Mouse (Mus musculus) layer of hippocampus, adult 9-11 months (tissue): ENCODE measurements around the gene Lmf2.

Source experiments
- DNase-seq: peaks from one replicate; pipeline ENCODE4 v3.0.0; 2022

The Lmf2 gene

DNA sequence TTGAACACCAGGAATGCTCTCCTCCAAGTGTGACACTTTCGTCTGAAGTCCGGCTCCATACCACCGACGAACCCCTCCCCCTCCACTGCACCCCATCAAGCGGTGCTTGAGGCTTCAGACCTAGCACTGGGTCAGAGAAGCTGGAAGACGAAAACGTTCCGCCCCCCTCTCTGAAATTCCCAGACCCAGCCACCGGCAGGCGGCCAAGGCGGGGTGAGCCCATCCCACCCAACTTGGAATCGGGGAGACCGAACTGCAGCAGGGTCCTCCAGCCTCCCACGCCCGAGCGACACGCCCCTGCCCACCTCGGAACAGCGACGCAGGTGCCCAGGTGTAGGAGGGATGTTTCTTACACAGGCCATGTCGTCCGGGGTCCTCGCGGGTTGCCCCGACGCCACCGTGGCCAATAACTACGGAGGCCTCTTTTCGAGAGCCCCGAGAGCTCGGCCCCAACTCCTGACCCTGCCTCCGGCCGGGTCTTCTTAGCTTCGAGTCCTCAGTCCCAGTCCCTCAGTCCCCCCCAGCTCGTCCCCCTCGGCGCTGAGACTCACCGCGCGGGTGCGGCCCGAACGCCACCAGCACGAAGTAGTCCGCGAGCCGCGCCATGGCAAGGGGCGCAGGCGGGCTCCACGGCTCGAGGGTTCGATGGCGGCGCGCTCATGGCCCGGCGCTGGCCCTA is 40.8 kb downstream of the Lmf2 start:
- no peak for DNase-seq

DNA sequence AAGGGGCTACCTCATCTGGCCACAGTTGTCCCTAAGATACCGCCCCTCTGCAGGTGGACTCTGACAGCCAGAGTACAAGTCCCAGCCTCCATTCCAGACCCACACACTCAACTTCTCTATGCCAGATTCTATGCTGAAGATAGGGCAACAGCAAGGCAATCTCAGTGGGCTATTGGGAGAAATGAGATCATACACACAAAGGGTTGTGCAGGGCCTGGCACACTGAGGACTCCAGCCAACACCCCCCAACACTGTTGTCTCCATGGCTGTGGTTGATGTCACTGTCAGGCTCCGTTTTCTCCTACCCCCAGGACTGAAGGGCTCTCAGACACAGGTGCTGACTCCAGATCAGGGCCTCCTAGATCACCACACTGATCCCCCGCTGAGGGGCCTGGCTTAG is 41.4 kb downstream of the Lmf2 start:
- DNase-seq: peak; percentile 63

DNA sequence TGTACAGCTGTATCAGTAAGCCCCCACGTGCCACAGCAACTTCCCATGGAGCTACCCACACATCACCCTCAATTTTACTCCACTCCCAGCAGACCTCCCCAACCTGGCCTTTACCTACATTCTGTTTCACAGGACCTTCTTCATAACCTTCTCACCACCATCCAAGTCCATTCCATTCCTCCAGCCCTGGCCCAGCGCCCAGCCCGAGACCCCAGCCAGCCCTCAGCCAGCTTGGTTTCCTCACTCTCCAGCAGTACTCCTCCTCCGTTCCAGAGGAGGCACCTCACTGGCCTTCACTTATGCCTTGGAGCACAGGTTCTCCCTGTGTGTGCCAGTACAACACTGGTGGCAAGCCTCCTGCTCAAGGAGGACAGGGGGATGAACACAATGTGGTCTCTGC is 42.1 kb downstream of the Lmf2 start:
- no peak for DNase-seq

GRCm38 (mm10) chr15:89309962-89310498 is 45.4 kb downstream of the Lmf2 start:
- DNase-seq: peak; percentile 92

DNA sequence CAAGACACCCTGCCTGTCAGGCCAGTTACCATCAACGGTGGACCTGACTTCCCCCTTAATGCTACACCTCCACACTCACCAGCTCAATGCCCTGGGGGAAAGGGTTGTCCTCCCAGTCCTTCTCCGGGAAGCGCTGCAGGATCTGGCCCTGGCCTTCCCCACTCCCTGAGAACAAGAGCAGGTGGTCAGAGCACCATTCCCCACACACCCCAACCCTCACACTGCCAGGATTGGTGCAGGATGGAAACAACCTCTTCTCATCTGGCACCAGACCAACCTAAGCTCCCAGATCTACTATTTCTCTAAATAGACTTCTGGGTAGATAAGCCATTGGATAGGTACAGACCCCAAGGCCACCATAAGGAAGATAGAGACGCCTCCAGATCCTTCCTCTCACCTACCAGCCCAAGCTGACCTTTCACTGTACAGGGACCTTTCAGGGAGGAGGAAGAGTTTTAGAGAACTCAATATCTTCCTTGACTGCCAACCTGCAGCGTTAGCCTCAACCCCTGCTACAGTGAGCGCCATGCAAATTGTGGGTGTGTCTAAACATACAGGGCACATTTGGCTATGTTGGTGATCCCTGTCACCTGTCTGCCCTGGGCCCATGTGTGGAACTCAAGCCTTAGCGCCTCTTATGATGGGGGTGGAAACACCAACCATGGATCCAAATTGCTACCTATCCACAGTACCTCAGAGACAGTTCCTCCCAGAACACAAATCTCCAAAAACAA is 46.9 kb downstream of the Lmf2 start:
- peak; percentile 57 for DNase-seq

GRCm38 (mm10) chr15:89307461-89307860 is 48.0 kb downstream of the Lmf2 start:
- no peak for DNase-seq

DNA sequence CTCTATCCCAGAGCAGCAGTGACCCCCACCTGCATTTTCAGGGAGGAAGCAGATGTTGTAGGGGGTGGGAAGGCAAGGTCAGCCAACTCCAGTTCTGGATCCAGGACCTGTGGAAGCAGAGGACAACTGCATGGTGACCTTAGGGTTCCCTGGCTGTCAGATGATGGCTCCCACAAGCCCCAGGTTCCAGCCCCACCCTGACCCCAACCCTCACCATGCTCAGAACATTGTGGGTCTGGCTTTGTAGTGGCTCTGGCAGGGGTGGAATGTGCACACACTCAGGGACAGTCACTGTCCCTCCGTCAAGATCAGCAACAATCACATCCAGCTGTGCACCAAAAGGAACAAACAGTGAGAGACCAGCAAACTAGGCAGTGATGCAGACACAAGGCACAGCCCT is 49.5 kb downstream of the Lmf2 start:
- DNase-seq: no peak
